Mouse (Mus musculus): ENCODE data around the gene Ltbp4. TPM values are rescaled to one million over a fixed set of nuclear protein-coding genes. Genes with fewer than 3 reads are reported as not detected.

Gene Ltbp4
- total RNA-seq, 2 experiments from 2014 or later = 62.5 to 62.6 TPM

- intact Hi-C loops (cut with DNase I) = loop anchor here (10.0 kb wide), 2 partner anchors 174 to 354 kb away; partner anchors contain the start of gene Zfp607b
Observed at GRCm38 (mm10) chr7:27330709-27331540, 6.6 kb downstream of the Ltbp4 start.

GRCm38 (mm10) chr7:27329981-27330380, 7.5 kb downstream of the Ltbp4 start:
- no peak for DNase-seq (ENCODE audit: low spot score in 2 of 2)
- intact Hi-C loops (cut with DNase I) = loop anchor here (10.0 kb wide), 2 partner anchors 175 to 355 kb away; partner anchors contain the start of gene Zfp607b

More at GRCm38 (mm10) chr7:27330709-27331540, 6.6 kb downstream of the Ltbp4 start:
- DNase-seq (ENCODE audit: low spot score in 2 of 2) = peak; percentile 59 to 60

GRCm38 (mm10) chr7:27329326-27329947, 8.1 kb downstream of the Ltbp4 start:
- intact Hi-C loops (cut with DNase I) = no loop called here
- peak; percentile 72 to 83 for DNase-seq (ENCODE audit: low spot score in 2 of 2)

GRCm38 (mm10) chr7:27328648-27329047, 8.8 kb downstream of the Ltbp4 start:
- intact Hi-C loops (cut with DNase I) = no loop called here
- peak in 1 of 2 experiments; percentile 45 for DNase-seq (ENCODE audit: low spot score in 2 of 2)

DNA sequence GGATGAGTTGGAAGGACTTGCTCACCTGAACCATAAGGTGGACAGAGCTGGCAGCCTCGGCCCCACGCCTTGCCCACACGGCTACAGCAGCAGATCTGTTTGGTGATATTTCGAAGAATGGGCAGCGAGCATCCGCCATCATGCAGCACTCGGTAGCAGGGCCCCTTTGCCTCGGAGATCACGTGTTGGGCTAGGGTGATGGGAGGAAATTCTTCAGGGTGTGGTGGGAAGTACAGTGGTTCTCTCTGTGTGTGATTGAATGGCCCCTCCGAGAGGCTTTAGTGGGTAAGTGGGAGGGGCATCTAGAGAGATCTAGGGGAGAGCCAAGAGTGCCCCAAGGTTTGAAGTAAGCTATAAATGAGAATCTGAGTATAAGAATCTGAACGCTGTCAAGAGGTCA, 9.3 kb downstream of the Ltbp4 start:
- intact Hi-C loops (cut with DNase I) = no loop called here
- DNase-seq (ENCODE audit: low spot score in 2 of 2) = no peak

DNA sequence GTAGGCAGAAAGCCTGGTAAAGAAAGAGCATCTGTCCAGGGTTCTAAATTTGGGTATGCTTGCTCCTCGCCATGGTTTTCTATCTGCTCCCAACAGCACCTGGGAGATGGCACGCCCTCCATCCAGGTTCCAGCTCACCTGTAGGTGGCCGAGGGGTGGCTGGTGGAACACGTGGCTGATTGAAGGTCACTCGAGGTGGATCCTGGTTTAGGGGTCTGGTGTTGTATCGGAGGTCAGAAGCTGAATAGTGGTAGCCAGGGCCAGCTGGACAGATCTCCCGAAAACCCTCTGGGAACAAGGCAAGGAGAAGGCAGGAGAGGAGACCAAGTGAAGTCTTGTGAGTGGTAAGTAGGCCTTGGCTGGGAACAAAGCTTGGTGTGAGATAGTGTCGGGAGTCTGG, 10.0 kb downstream of the Ltbp4 start:
- DNase-seq (ENCODE audit: low spot score in 2 of 2) = no peak
- intact Hi-C loops (cut with DNase I) = loop anchor here (2.0 kb wide), 1 partner anchor 25 kb away; no protein-coding TSS in a partner anchor

DNA sequence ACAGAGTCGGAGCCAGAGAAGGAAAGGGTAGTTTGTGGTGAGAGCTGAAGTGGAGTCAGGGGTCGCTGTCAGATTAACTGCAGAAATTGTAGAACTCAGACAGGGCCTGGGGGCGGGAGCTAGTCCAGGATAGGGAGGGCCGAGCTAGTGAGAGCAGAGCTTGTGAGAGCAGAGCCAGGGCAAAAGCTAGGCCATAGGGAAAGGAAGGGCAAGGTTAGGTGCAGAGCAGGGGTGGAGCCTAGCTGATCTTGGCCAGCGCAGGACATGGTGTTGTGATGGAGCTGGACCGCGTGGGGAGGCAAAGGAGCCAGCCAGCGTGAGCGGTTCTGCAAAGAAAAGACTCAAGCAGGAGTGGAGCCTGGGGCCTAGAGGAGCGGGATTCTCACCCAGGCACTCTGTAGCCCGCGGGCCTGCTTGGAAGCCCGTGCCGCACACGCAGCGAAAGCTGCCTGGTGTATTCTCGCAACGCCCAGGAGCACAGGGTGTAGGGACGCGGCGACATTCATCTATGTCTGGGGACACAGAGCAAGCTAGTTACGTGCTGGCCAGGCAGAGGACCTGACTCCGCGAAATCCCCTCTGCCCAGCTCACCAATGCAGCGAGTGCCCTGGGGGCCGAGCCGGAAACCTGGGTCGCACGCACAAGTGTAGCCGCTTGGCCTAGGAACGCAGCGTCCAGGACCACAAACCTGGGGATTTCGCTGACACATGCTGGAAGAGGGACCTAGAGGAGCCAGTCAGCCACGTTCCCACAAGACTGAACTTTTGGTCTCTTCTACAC, 11.2 kb downstream of the Ltbp4 start:
- intact Hi-C loops (cut with DNase I) = loop anchor here (2.0 kb wide), 1 partner anchor 23 kb away; no protein-coding TSS in a partner anchor
- no peak for DNase-seq (ENCODE audit: low spot score in 2 of 2)

DNA sequence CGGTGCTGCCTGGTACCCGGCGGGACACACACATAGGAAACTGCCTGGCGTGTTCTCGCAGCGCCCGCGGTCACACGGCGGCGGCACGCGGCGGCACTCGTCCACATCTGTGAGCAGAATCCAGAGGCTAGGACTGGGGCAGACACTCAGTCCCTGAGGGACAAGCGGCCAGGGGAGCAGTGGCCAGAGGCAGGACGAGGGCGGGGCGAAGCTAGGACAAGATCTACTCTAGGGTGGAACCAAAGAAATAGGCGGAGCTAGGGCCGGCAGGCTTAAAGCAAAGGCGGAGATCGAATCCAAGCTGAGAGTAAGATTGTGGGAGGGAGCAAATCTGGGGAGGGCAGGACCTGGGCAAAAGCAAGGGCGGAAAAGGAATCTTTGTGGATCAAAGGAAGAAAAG, 11.8 kb downstream of the Ltbp4 start:
- intact Hi-C loops (cut with DNase I) = loop anchor here (2.0 kb wide), 1 partner anchor 23 kb away; no protein-coding TSS in a partner anchor
- no peak for DNase-seq (ENCODE audit: low spot score in 2 of 2)

- intact Hi-C loops (cut with DNase I) = no loop called here
- no peak for DNase-seq (ENCODE audit: low spot score in 2 of 2)
Observed at GRCm38 (mm10) chr7:27324928-27325327, 12.6 kb downstream of the Ltbp4 start.

- DNase-seq (ENCODE audit: low spot score in 2 of 2) = no peak
- intact Hi-C loops (cut with DNase I) = no loop called here
Observed at GRCm38 (mm10) chr7:27324161-27324560, 13.3 kb downstream of the Ltbp4 start.

GRCm38 (mm10) chr7:27323001-27323400, 14.5 kb downstream of the Ltbp4 start:
- intact Hi-C loops (cut with DNase I) = no loop called here
- no peak for DNase-seq (ENCODE audit: low spot score in 2 of 2)

DNA sequence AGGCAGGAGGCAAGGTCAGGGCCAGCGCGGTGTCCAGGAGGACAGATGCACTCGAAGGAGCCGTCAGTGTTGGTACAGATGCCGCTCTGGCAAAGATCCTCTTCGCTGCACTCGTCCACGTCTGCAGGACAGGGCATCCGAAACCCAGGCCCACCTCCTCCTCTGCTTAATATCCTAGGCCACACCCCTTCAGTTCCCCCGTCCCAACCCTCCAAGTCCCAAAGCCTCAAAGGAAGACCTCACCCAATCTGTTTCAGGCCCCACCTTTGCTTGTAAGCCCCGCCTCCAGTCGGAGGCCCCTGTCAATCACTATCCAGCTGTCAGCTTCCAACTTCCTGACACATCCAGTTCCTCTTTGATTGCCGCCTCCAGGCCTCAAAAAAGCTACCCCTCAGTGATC, 15.2 kb downstream of the Ltbp4 start:
- intact Hi-C loops (cut with DNase I) = no loop called here
- DNase-seq (ENCODE audit: low spot score in 2 of 2) = no peak

DNA sequence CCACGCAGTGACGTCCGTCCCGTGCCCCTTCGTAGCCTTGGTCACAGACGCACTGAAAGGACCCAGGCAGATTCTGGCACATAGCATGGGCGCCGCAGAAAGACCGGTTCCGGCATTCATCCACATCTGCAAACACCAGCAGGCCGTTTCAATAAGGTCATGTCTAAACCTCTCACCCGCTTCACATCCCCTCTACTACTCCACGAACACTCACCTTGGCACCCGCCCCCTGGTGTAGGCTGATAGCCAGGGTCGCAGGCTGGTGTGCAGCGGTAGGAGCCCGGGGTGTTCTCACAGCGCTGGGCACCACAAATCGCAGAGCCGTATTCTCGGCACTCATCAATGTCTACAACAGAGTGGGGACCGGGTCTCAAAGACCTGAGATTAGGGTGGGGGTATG, 18.1 kb downstream of the Ltbp4 start:
- intact Hi-C loops (cut with DNase I) = no loop called here
- no peak for DNase-seq (ENCODE audit: low spot score in 2 of 2)

- intact Hi-C loops (cut with DNase I) = no loop called here
- peak in 1 of 2 experiments; percentile 58 for DNase-seq (ENCODE audit: low spot score in 2 of 2)
Observed at GRCm38 (mm10) chr7:27315958-27316357, 21.5 kb downstream of the Ltbp4 start.

- no peak for DNase-seq (ENCODE audit: low spot score in 2 of 2)
- intact Hi-C loops (cut with DNase I) = no loop called here
Observed at GRCm38 (mm10) chr7:27314393-27314792, 23.1 kb downstream of the Ltbp4 start.

GRCm38 (mm10) chr7:27311651-27312284, 25.7 kb downstream of the Ltbp4 start:
- no peak for DNase-seq (ENCODE audit: low spot score in 2 of 2)
- intact Hi-C loops (cut with DNase I) = no loop called here

DNA sequence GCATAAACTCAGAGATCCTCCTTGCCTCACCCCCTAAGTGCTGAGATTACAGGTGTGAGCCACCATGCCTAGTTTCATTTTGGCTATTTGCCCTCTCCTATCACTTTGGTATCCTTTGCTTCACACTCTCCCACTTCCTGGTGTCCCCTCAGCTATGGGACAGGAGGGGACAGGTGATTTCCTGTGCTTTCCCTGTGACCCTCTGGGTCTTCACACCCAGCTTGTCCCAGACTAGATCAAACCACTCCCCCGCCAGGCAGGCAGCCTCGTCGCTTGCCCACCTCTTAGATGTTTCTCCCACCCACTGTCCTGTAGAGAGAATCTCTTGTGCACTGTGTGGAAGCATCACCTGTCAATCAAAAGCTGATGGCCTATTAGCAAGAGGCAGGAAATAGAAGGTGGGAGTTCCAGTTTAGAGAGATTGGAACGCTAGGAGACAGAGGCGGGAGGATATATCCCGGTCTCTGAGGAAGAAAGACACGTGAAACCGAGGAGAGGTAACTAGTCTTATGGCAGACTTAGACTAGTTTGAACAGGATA, 26.4 kb downstream of the Ltbp4 start:
- intact Hi-C loops (cut with DNase I) = no loop called here
- DNase-seq (ENCODE audit: low spot score in 2 of 2) = no peak

- intact Hi-C loops (cut with DNase I) = no loop called here
- DNase-seq (ENCODE audit: low spot score in 2 of 2) = no peak
Observed at GRCm38 (mm10) chr7:27310306-27310705, 27.2 kb downstream of the Ltbp4 start.

DNA sequence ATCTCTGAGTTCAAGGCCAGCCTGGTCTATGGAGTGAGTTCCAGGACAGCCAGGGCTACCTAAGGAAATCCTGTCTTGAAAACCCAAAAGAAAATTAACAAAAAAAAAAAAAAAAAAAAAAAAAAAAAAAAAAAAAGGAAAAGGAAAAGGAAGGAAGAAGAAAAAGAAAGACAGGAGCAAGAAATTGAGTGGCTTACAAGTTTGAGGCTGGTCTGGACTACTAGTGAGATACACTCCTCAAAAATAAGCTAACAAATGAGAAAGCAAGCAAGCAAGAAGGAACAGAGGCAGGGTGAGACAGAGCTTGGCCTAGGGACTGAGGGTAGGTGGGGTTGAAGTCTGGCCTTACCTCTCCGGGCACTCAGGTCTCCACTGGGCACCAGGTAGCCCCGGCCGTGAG, 27.7 kb downstream of the Ltbp4 start:
- intact Hi-C loops (cut with DNase I) = no loop called here
- DNase-seq (ENCODE audit: low spot score in 2 of 2) = no peak
